Mouse (Mus musculus) thymus, postnatal 25 days (tissue): ENCODE data around the gene Mical3.
A peak's percentile ranks its signal among the peaks of the same experiment; 100 is the strongest.

Experiments
- DNase-seq: peaks from one replicate; pipeline ENCODE4 v3.0.0; 2022

Gene Mical3

GRCm38 (mm10) chr6:120956259-120957161 lies 174.3 kb downstream of the Mical3 start:
- peak; percentile 47 for DNase-seq

GRCm38 (mm10) chr6:120955215-120955614 lies 175.6 kb downstream of the Mical3 start:
- DNase-seq: peak; percentile 43

- no peak for DNase-seq
These were observed 176.6 kb downstream of the Mical3 start for GRCm38 (mm10) chr6:120954241-120954640.

- DNase-seq: no peak
These were observed 178.3 kb downstream of the Mical3 start for GRCm38 (mm10) chr6:120952475-120952874.

GRCm38 (mm10) chr6:120951311-120951710 lies 179.5 kb downstream of the Mical3 start:
- DNase-seq: no peak

GRCm38 (mm10) chr6:120945510-120945909 lies 185.3 kb downstream of the Mical3 start:
- no peak for DNase-seq

- no peak for DNase-seq
These were observed 186.8 kb downstream of the Mical3 start for GRCm38 (mm10) chr6:120943964-120944363.

- no peak for DNase-seq
These were observed 187.2 kb downstream of the Mical3 start for GRCm38 (mm10) chr6:120943551-120943950.

GRCm38 (mm10) chr6:120943079-120943478 lies 187.7 kb downstream of the Mical3 start:
- DNase-seq: no peak

GRCm38 (mm10) chr6:120941575-120941974 lies 189.2 kb downstream of the Mical3 start:
- DNase-seq: no peak

GRCm38 (mm10) chr6:120941084-120941481 lies 189.7 kb downstream of the Mical3 start:
- no peak for DNase-seq

GRCm38 (mm10) chr6:120940446-120941083 lies 190.2 kb downstream of the Mical3 start:
- DNase-seq: no peak

GRCm38 (mm10) chr6:120939783-120940182 lies 191.0 kb downstream of the Mical3 start:
- DNase-seq: no peak

GRCm38 (mm10) chr6:120938763-120939450 lies 191.9 kb downstream of the Mical3 start:
- DNase-seq: no peak

GRCm38 (mm10) chr6:120937999-120938608 lies 192.7 kb downstream of the Mical3 start:
- no peak for DNase-seq

GRCm38 (mm10) chr6:120937104-120937617 lies 193.6 kb downstream of the Mical3 start:
- DNase-seq: no peak

- peak; percentile 84 for DNase-seq
These were observed 196.6 kb downstream of the Mical3 start for GRCm38 (mm10) chr6:120934176-120934575.

GRCm38 (mm10) chr6:120933670-120934069 lies 197.1 kb downstream of the Mical3 start:
- no peak for DNase-seq

GRCm38 (mm10) chr6:120932597-120932996 lies 198.2 kb downstream of the Mical3 start:
- peak; percentile 84 for DNase-seq

GRCm38 (mm10) chr6:120930450-120931306 lies 200.1 kb downstream of the Mical3 start:
- DNase-seq: peak; percentile 80

GRCm38 (mm10) chr6:120929421-120929820 lies 201.4 kb downstream of the Mical3 start:
- peak; percentile 38 for DNase-seq

- DNase-seq: no peak
These were observed 203.0 kb downstream of the Mical3 start for GRCm38 (mm10) chr6:120927765-120928164.
